In genomic region chr19:46784502-46784901, GRCm38 (mm10) we compare ENCODE assay signal across 16 mouse cellular contexts. TPM values are rescaled to one million over a fixed set of nuclear protein-coding genes. Genes with fewer than 3 reads are reported as not detected.
DNase-seq lines count a peak whose midpoint lies in the region; ATAC-seq and TF ChIP-seq lines count a peak whose summit lies in the region.
"Had no signal": no experiment of that assay in that cellular context is flagged by ENCODE, and none has a peak within 500 bp of the region (broad histone marks: within the 10 kb centered on the region; RNA-seq: fewer than 3 reads in every experiment).

No protein-coding gene starts in this region.

- H3K4me1 ChIP-seq in heart, embryonic 10.5 days, result peaks cover 10% of the 10 kb centered on the region
- H3K4me1 ChIP-seq in heart, adult 2 months (ENCODE audit: control insufficient read depth, insufficient read depth, low read length), result no peaks in the 10 kb centered on the region
- H3K4me1 ChIP-seq in intestine, postnatal 0 days (replicated peaks; ENCODE audit: control insufficient read depth, insufficient read depth, low read length), result no peaks in the 10 kb centered on the region
- H3K4me1 ChIP-seq: limb, embryonic 15.5 days had no signal

- TF ChIP-seq EP300 in heart, adult 2 months (IDR thresholded peaks at IDR 0.05; ENCODE audit: insufficient read depth, low read depth, low read length), result no peak

- no peaks in the 10 kb centered on the region for H3K79me2 ChIP-seq in heart, adult 2 months (replicated peaks; ENCODE audit: control insufficient read depth, insufficient read depth, low read length)

- H3K9ac ChIP-seq in heart, adult 2 months (ENCODE audit: low read depth, low read length), result no peak overlapping the region
- no peak overlapping the region for H3K9ac ChIP-seq in intestine, postnatal 0 days (ENCODE audit: low read depth, low read length)
- H3K9ac ChIP-seq: forebrain, postnatal 0 days; heart, embryonic 12.5 days; limb, embryonic 15.5 days had no signal

- no peaks in the 10 kb centered on the region for H3K36me3 ChIP-seq in heart, embryonic 10.5 days
- no peaks in the 10 kb centered on the region for H3K36me3 ChIP-seq in heart, adult 2 months (ENCODE audit: control insufficient read depth, insufficient read depth, low read length)
- no peaks in the 10 kb centered on the region for H3K36me3 ChIP-seq in intestine, postnatal 0 days (ENCODE audit: control insufficient read depth, insufficient read depth)
- H3K36me3 ChIP-seq: heart, embryonic 12.5 days; limb, embryonic 15.5 days had no signal

- H3K4me2 ChIP-seq in intestine, postnatal 0 days (replicated peaks; ENCODE audit: low read depth), result peak overlapping the region; percentile 47; the same call in 1 of the 2 replicates
- H3K4me2 ChIP-seq: heart, embryonic 12.5 days; limb, embryonic 15.5 days; midbrain, embryonic 11.5 days had no signal

- H3K9me3 ChIP-seq in heart, embryonic 10.5 days, result no peaks in the 10 kb centered on the region
- no peaks in the 10 kb centered on the region for H3K9me3 ChIP-seq in intestine, postnatal 0 days (ENCODE audit: control insufficient read depth)
- H3K9me3 ChIP-seq: heart, embryonic 12.5 days; limb, embryonic 15.5 days had no signal

- no peak for TF ChIP-seq POLR2A in heart, adult 2 months (IDR thresholded peaks at IDR 0.05; ENCODE audit: insufficient read depth, low read depth, low read length)

- intact Hi-C loops in heart, adult 2 months (cut with DNase I), result no loop called here

- TF ChIP-seq CTCF in heart, adult 2 months (IDR thresholded peaks at IDR 0.05), result no peak
- no peak for TF ChIP-seq CTCF in intestine, postnatal 0 days (IDR thresholded peaks at IDR 0.05; ENCODE audit: low read depth)

- DNase-seq in heart, embryonic 10.5 days (ENCODE audit: low spot score), result no peak
- DNase-seq in heart, adult 2 months, result no peak
- DNase-seq in NIH3T3 (ENCODE audit: low read depth), result peak; percentile 75
- no peak for DNase-seq in urinary bladder, postnatal 25 days (ENCODE audit: low spot score)
- DNase-seq in thymus, adult 18-20 months, result no peak
- DNase-seq in retina, embryonic 14.5 days (ENCODE audit: low spot score), result no peak
- DNase-seq: adrenal gland, postnatal 25 days; cerebellum, adult 11-12 months; forebrain, postnatal 0 days; gastrocnemius, postnatal 10 days; thymus, postnatal 4 days had no signal

- H3K4me3 ChIP-seq in heart, embryonic 10.5 days, result no peak overlapping the region
- no peak overlapping the region for H3K4me3 ChIP-seq in heart, adult 2 months
- H3K4me3 ChIP-seq in intestine, postnatal 0 days (ENCODE audit: low read depth, low read length), result no peak overlapping the region
- H3K4me3 ChIP-seq: heart, embryonic 12.5 days; limb, embryonic 15.5 days had no signal

- peak; percentile 94 for ATAC-seq in intestine, postnatal 0 days
- ATAC-seq in megakaryocyte progenitor cell, adult 5-6 weeks (replicated peaks; ENCODE audit: poor library complexity), result peak; percentile 85
- ATAC-seq: forebrain, postnatal 0 days had no signal

- no peaks in the 10 kb centered on the region for H3K27me3 ChIP-seq in heart, embryonic 10.5 days (ENCODE audit: insufficient read depth, poor library complexity, severe bottlenecking)
- no peaks in the 10 kb centered on the region for H3K27me3 ChIP-seq in heart, adult 2 months (ENCODE audit: control insufficient read depth, insufficient read depth, low read length)
- no peaks in the 10 kb centered on the region for H3K27me3 ChIP-seq in intestine, postnatal 0 days (replicated peaks; ENCODE audit: control insufficient read depth, insufficient read depth, low read length)
- H3K27me3 ChIP-seq: heart, embryonic 12.5 days; limb, embryonic 15.5 days had no signal

- peak overlapping the region; percentile 8; the same call in 1 of the 2 replicates for H3K27ac ChIP-seq in heart, embryonic 10.5 days
- no peak overlapping the region for H3K27ac ChIP-seq in heart, adult 2 months
- peak overlapping the region; percentile 73 for H3K27ac ChIP-seq in intestine, postnatal 0 days (ENCODE audit: low read depth, low read length)
- H3K27ac ChIP-seq: limb, embryonic 15.5 days had no signal

- 52% methylated on average over 6 of the region's 6 CpGs for WGBS in heart, embryonic 10.5 days
- 71% methylated on average over 6 of the region's 6 CpGs for WGBS in heart, adult 2 months
- 34% methylated on average over 6 of the region's 6 CpGs for WGBS in intestine, postnatal 0 days

RNA-seq across cellular contexts. Expression of gene Cnnm2, which starts 23.1 kb away (rescaled TPM):
- 2.7 and 3.0 TPM in 2 replicates for polyA plus RNA-seq in heart, embryonic 10.5 days (2016; fragmentation: Nextera tagmentation; extraction: Ambion mirVana)
- 1 to 10 TPM; 6.7 to 7.3 TPM for total RNA-seq in heart, adult 2 months (2021)
- 5.4 and 5.6 TPM in 2 replicates for polyA plus RNA-seq in heart, adult 2 months (2012; rRNA removed)
- polyA plus RNA-seq in intestine, postnatal 0 days (2015; fragmentation: Nextera tagmentation; extraction: Ambion mirVana), result 6.5 TPM in 2 replicates
- 6.4 and 8.0 TPM in 2 replicates for total RNA-seq in megakaryocyte progenitor cell, adult 5-6 weeks (2015)
- total RNA-seq in megakaryocyte progenitor cell, adult 5-6 weeks (2017), result 5.5 and 5.8 TPM in 2 replicates
